Mouse (Mus musculus) liver, embryonic 16.5 days (tissue): ENCODE measurements around the gene Kif22. TPM values are rescaled to one million over a fixed set of nuclear protein-coding genes. Genes with fewer than 3 reads are reported as not detected.
A peak's percentile ranks its signal among the peaks of the same experiment; 100 is the strongest.

ENCODE experiments used
- ATAC-seq: fragments of 200-750 bp; cut with Nextera tagmentation; 2 replicates; pipeline ENCODE4 v1.8.0; 2017; ENCODE audit warnings: low read depth, mild to moderate bottlenecking, moderate number of reproducible peaks, moderate library complexity
- H3K27ac ChIP-seq: fragments of 300-500 bp; sonication (generic); 2 replicates; pipeline ENCODE4 v1.5.1; 2014; ENCODE audit warnings: mild to moderate bottlenecking, low read length
- H3K27me3 ChIP-seq: fragments of 300-500 bp; sonication (generic); 2 replicates; pipeline ENCODE4 v1.6.1; 2014; ENCODE audit warnings: low read depth, low read length, mixed read lengths; ENCODE audit not compliant: control insufficient read depth, insufficient read depth
- H3K36me3 ChIP-seq: fragments of 300-500 bp; sonication (generic); 2 replicates; pipeline ENCODE4 v1.6.1; 2014; ENCODE audit warnings: mild to moderate bottlenecking; ENCODE audit not compliant: control insufficient read depth, insufficient read depth
- H3K4me1 ChIP-seq: fragments of 300-500 bp; sonication (generic); 2 replicates; pipeline ENCODE4 v1.6.1; 2014; ENCODE audit warnings: low read depth, low read length, mixed read lengths; ENCODE audit not compliant: control insufficient read depth
- H3K4me2 ChIP-seq: fragments of 300-500 bp; sonication (generic); 2 replicates; pipeline ENCODE4 v1.6.1; 2014; ENCODE audit warnings: low read depth, low read length, mixed read lengths
- H3K4me3 ChIP-seq: fragments of 300-500 bp; sonication (generic); 2 replicates; pipeline ENCODE4 v1.5.1; 2014; ENCODE audit warnings: low read depth, mild to moderate bottlenecking, low read length
- H3K9ac ChIP-seq: fragments of 300-500 bp; sonication (generic); 2 replicates; pipeline ENCODE4 v1.6.1; 2014; ENCODE audit warnings: low read depth, low read length
- H3K9me3 ChIP-seq: fragments of 300-500 bp; sonication (generic); replicated peaks from 2 replicates; pipeline ENCODE4 v1.6.1; 2016; ENCODE audit warnings: low read length; ENCODE audit not compliant: control insufficient read depth
- WGBS: fragments of 180-500 bp; shearing (Covaris S2); extraction: QIAGEN DNeasy Blood & Tissue Kit; methylation state at CpG from one replicate; pipeline ENCODE4 v1.1.7; 2014; ENCODE audit not compliant: insufficient replicate concordance; 5-methylcytosine and 5-hydroxymethylcytosine counted together
- polyA plus RNA-seq: library from polyadenylated mRNA; unstranded; fragments of >200 nt; fragmentation: Nextera tagmentation; extraction: Ambion mirVana; gene quantifications from 2 replicates; pipeline ENCODE4 v1.2.1, GENCODE M21; 2015

Kif22 gene
- polyA plus RNA-seq, 1 experiment from 2014 or later: 103 TPM

- H3K9ac ChIP-seq: no peak overlapping the region
- no peaks in the 10 kb centered on the region; the same call in 1 of the 2 replicates for H3K4me1 ChIP-seq
- H3K27me3 ChIP-seq: no peaks in the 10 kb centered on the region
- H3K36me3 ChIP-seq: no peaks in the 10 kb centered on the region
- H3K9me3 ChIP-seq: no peaks in the 10 kb centered on the region
- H3K4me3 ChIP-seq: no peak overlapping the region
- H3K4me2 ChIP-seq: no peak overlapping the region
- 69% methylated on average over 4 of the region's 4 CpGs for whole genome bisulfite sequencing
- no peak for ATAC-seq
- no peak overlapping the region for H3K27ac ChIP-seq
Observed at GRCm38 (mm10) chr7:127066317-127066716, 24.0 kb upstream of the Kif22 start.

GRCm38 (mm10) chr7:127065538-127065937, 23.3 kb upstream of the Kif22 start:
- Histone ChIP-seq H3K27me3 (no peaks in the 10 kb centered on the region), H3K4me2 (no peak overlapping the region), H3K4me3 (no peak overlapping the region), H3K36me3 (no peaks in the 10 kb centered on the region), H3K9me3 (no peaks in the 10 kb centered on the region), H3K27ac (no peak overlapping the region), H3K9ac (no peak overlapping the region), H3K4me1 (no peaks in the 10 kb centered on the region; the same call in 1 of the 2 replicates)
- 58% methylated on average over 6 of the region's 6 CpGs for WGBS
- ATAC-seq: no peak

- H3K4me2 ChIP-seq: no peak overlapping the region
- 58% methylated on average over 5 of the region's 5 CpGs for WGBS
- no peaks in the 10 kb centered on the region for H3K9me3 ChIP-seq
- H3K27me3 ChIP-seq: peaks cover 2% of the 10 kb centered on the region; the same call in 1 of the 2 replicates
- H3K4me3 ChIP-seq: no peak overlapping the region
- no peaks in the 10 kb centered on the region for H3K36me3 ChIP-seq
- H3K4me1 ChIP-seq: no peaks in the 10 kb centered on the region
- no peak overlapping the region for H3K27ac ChIP-seq
- H3K9ac ChIP-seq: no peak overlapping the region
- ATAC-seq: no peak
Observed at GRCm38 (mm10) chr7:127055026-127055585, 12.8 kb upstream of the Kif22 start.

DNA sequence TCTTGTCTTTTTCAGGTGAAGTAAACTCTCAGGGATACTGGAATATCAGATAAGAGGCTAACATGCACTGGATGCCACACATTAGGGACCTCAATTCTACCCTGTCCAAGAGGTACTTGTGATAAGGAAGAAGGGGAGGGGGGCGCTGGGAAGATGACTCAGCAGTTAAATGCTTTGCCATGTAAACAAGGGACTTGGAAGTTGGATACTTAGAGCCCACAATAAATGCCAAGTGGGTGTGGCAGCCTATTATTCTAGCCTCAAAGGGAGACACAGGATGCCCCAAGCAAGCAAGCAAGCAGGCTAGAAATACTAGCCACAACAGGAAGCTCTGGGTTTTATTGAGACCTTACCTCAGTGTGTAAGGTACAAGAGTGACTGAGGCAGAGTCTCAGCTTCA, 11.0 kb downstream of the Kif22 start:
- Histone ChIP-seq H3K27me3 (no peaks in the 10 kb centered on the region), H3K9ac (no peak overlapping the region), H3K4me3 (no peak overlapping the region), H3K36me3 (peaks cover 83% of the 10 kb centered on the region), H3K27ac (no peak overlapping the region), H3K9me3 (no peaks in the 10 kb centered on the region), H3K4me1 (peaks cover 23% of the 10 kb centered on the region), H3K4me2 (no peak overlapping the region)
- WGBS: 57% methylated on average over 1 of the region's 1 CpGs
- no peak for ATAC-seq

GRCm38 (mm10) chr7:127030172-127030571, 12.1 kb downstream of the Kif22 start:
- ATAC-seq: no peak
- Histone ChIP-seq H3K36me3 (peaks cover 75% of the 10 kb centered on the region), H3K27ac (peak overlapping the region; percentile 27), H3K9ac (no peak overlapping the region), H3K4me2 (no peak overlapping the region), H3K4me1 (peaks cover 26% of the 10 kb centered on the region), H3K9me3 (no peaks in the 10 kb centered on the region), H3K27me3 (no peaks in the 10 kb centered on the region), H3K4me3 (no peak overlapping the region)
- WGBS: 97% methylated on average over 1 of the region's 1 CpGs

DNA sequence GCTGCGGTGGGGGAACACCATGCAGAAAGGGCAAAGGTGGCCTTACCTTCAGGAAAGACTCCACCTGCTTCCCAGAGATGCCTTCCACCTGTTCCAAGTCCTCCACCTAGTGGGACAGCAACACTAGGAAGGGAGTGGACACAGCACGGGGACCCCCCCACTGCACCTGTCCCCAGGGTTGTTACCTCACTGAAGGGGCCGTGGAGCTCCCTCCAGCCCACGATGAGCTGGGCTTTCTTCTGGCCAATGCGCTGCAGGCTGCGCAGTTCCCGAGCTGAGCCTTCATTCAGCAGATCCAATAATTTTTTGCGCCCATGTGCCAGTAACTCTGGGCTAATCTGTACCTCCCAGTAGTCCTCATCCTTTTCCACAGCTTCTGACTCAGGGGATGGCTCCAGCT, 14.4 kb downstream of the Kif22 start:
- 63% methylated on average over 8 of the region's 8 CpGs for WGBS
- H3K27ac ChIP-seq: peak overlapping the region; percentile 97
- H3K9ac ChIP-seq: peak overlapping the region; percentile 98
- H3K4me2 ChIP-seq: peak overlapping the region; percentile 97
- peak overlapping the region; percentile 92 for H3K4me3 ChIP-seq
- peaks cover 60% of the 10 kb centered on the region for H3K36me3 ChIP-seq
- no peaks in the 10 kb centered on the region for H3K27me3 ChIP-seq
- no peak for ATAC-seq
- H3K4me1 ChIP-seq: peaks cover 49% of the 10 kb centered on the region
- no peaks in the 10 kb centered on the region for H3K9me3 ChIP-seq

DNA sequence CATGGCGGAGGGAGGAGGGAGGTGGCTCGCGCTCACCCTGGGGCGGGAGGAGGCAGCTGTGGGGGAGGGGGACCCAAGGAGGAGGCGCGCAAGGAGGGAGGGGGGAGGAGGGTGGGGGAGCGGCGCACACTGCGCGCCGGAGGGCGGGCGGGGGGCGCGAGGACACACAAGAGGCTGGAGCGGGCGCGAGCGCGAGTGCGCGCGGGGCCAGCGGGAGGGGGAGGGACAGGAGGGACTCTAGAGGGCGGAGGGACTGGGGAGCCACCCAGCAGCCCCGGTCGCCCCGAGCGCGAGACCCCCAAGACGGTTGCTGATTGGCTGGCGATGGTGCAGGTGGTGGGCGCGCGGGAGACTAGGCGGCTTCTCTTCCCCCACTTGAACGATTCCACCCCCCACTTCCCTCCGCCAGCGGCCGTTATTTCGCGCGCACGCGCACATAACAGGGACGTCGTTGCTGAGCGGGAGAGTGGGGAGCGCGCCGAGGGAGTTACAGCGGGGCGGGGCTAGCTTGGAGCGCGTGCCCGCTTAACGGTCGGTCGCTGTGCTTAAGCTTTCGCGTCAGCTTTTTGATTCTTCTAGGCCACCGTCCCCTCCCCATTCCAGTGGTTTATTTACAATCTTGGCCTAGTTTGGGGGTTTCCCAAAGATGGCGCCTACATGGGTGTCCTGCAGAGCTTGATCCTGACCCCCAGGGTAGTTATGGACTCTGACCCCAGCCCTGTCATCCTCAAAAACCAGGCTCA, 15.1 kb downstream of the Kif22 start, which contains the start of gene Maz:
Maz (minus strand) TSS at position 54 of the 743 bp plus-strand sequence.
- Histone ChIP-seq H3K27ac (peak within 1 kb of the TSS; percentile 97), H3K9me3 (no peaks in the 10 kb centered on the region), H3K36me3 (peaks cover 60% of the 10 kb centered on the region), H3K27me3 (no peaks in the 10 kb centered on the region), H3K4me1 (peaks cover 56% of the 10 kb centered on the region), H3K4me3 (peak within 1 kb of the TSS; percentile 92), H3K9ac (peak within 1 kb of the TSS; percentile 98), H3K4me2 (peak within 1 kb of the TSS; percentile 97)
- WGBS: under 1% methylated on average over 47 of the region's 63 CpGs
- ATAC-seq: peak; percentile 80

DNA sequence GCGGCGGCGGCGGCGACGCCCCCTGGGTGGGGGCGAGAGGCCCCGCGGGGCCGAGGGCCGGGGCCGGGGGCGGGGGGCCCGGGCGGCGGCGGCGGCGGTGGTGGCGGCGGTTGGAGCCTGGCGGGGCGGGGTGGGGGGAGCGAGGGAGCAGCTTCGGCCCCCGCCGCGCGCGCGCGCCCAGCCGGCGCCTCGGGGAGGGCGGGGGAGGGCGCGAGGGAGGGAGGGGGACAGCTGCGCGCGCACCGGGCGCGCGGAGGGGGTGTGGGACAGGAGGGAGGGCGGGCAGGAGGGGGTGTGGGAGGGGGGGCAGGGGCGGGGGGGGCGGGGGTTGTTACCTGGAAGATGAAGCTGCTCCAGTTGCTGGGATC, 15.7 kb downstream of the Kif22 start:
- peak overlapping the region; percentile 92 for H3K4me3 ChIP-seq
- H3K4me1 ChIP-seq: peaks cover 61% of the 10 kb centered on the region
- peaks cover 58% of the 10 kb centered on the region for H3K36me3 ChIP-seq
- H3K27ac ChIP-seq: peak overlapping the region; percentile 97
- WGBS: 0% methylated on average over 6 of the region's 48 CpGs
- H3K9ac ChIP-seq: peak overlapping the region; percentile 98
- H3K4me2 ChIP-seq: peak overlapping the region; percentile 97
- no peaks in the 10 kb centered on the region for H3K9me3 ChIP-seq
- ATAC-seq: peak; percentile 48
- H3K27me3 ChIP-seq: no peaks in the 10 kb centered on the region

GRCm38 (mm10) chr7:127026161-127026600, 16.1 kb downstream of the Kif22 start:
- WGBS: 0% methylated on average over 30 of the region's 48 CpGs
- Histone ChIP-seq H3K27me3 (no peaks in the 10 kb centered on the region), H3K4me2 (peak overlapping the region; percentile 97), H3K9me3 (no peaks in the 10 kb centered on the region), H3K4me3 (peak overlapping the region; percentile 92), H3K36me3 (peaks cover 54% of the 10 kb centered on the region), H3K4me1 (peaks cover 61% of the 10 kb centered on the region), H3K9ac (peak overlapping the region; percentile 98), H3K27ac (peak overlapping the region; percentile 97)
- ATAC-seq: peak; percentile 26
